Mouse (Mus musculus) fibroblast of lung, adult 2 months (primary cell): ENCODE measurements around the gene Dmbt1.
"Not testable (repeated sequence)": the region's sequence is repeated elsewhere in the genome, so short reads cannot be mapped to it uniquely, and the experiment has no call there.

ENCODE experiments used
- DNase-seq: peaks from one replicate; pipeline ENCODE4 v3.0.0-alpha.2; 2011; ENCODE audit warnings: low read depth

Gene Dmbt1

GRCm38 (mm10) chr7:131031755-131032154, at the start of gene Dmbt1:
TSS of gene Dmbt1 (plus strand) at chr7:131032053.
- no peak for DNase-seq

GRCm38 (mm10) chr7:130982371-130982770, 49.5 kb upstream of the Dmbt1 start:
- no peak for DNase-seq

- DNase-seq, result no peak
These were observed 49.0 kb upstream of the Dmbt1 start for GRCm38 (mm10) chr7:130982881-130983280.

GRCm38 (mm10) chr7:130984294-130984693, 47.6 kb upstream of the Dmbt1 start:
- no peak for DNase-seq

GRCm38 (mm10) chr7:130985193-130985592, 46.7 kb upstream of the Dmbt1 start:
- no peak for DNase-seq

- DNase-seq, result no peak
These were observed 46.1 kb upstream of the Dmbt1 start for GRCm38 (mm10) chr7:130985716-130986115.

GRCm38 (mm10) chr7:130988146-130988545, 43.7 kb upstream of the Dmbt1 start:
- DNase-seq, result no peak

GRCm38 (mm10) chr7:130989371-130989770, 42.5 kb upstream of the Dmbt1 start:
- DNase-seq, result no peak

- no peak for DNase-seq
These were observed 40.6 kb upstream of the Dmbt1 start for GRCm38 (mm10) chr7:130991174-130991789.

GRCm38 (mm10) chr7:130993907-130994306, 37.9 kb upstream of the Dmbt1 start:
- DNase-seq, result no peak

GRCm38 (mm10) chr7:131001976-131002726, 29.7 kb upstream of the Dmbt1 start:
- DNase-seq, result no peak

- no peak for DNase-seq
These were observed 27.8 kb upstream of the Dmbt1 start for GRCm38 (mm10) chr7:131004071-131004470.

- no peak for DNase-seq
These were observed 24.6 kb upstream of the Dmbt1 start for GRCm38 (mm10) chr7:131007221-131007620.

- no peak for DNase-seq
These were observed 22.7 kb upstream of the Dmbt1 start for GRCm38 (mm10) chr7:131009178-131009577.

GRCm38 (mm10) chr7:131011901-131012300, 20.0 kb upstream of the Dmbt1 start:
- peak; percentile 62 for DNase-seq

- no peak for DNase-seq
These were observed 12.7 kb upstream of the Dmbt1 start for GRCm38 (mm10) chr7:131019181-131019580.

- no peak for DNase-seq
These were observed 7.0 kb upstream of the Dmbt1 start for GRCm38 (mm10) chr7:131024807-131025206.

- DNase-seq, result no peak
These were observed 4.3 kb upstream of the Dmbt1 start for GRCm38 (mm10) chr7:131027557-131027956.

- DNase-seq, result no peak
These were observed 4.5 kb downstream of the Dmbt1 start for GRCm38 (mm10) chr7:131036396-131036795.

GRCm38 (mm10) chr7:131037083-131037482, 5.2 kb downstream of the Dmbt1 start:
- DNase-seq, result no peak

- not testable (repeated sequence) for DNase-seq
These were observed 8.9 kb downstream of the Dmbt1 start for GRCm38 (mm10) chr7:131040760-131041159.

GRCm38 (mm10) chr7:131042657-131043056, 10.8 kb downstream of the Dmbt1 start:
- DNase-seq, result no peak

- DNase-seq, result not testable (repeated sequence)
These were observed 13.5 kb downstream of the Dmbt1 start for GRCm38 (mm10) chr7:131045258-131045835.
